Mouse (Mus musculus): ENCODE data around the gene Ssr2. TPM values are rescaled to one million over a fixed set of nuclear protein-coding genes. Genes with fewer than 3 reads are reported as not detected.
"Not testable (repeated sequence)": the region's sequence is repeated elsewhere in the genome, so short reads cannot be mapped to it uniquely, and the experiment has no call there.

The Ssr2 gene
- total RNA-seq, 2 experiments from 2014 or later = 97.1 to 98.9 TPM

DNA sequence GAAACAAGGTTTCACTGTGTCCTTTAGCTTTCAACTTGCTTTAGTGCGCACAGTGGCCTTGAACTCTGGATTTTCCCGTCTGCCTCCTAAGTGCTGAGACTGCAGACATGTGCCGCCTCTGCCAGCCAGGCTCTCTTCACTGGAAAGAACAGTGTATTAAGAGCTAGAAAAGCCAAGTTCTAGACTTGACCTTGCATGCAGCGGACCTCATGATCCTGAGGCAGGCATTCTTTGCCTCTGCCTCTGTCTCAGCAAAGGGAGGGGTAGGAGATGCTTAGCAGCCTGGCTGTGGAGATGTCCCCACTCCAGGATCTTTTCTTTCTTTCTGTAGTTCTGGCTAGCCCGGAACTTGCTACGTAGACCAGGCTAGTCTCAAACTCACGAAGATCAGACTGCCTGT is 29.2 kb downstream of the Ssr2 start:
- no peak for DNase-seq

DNA sequence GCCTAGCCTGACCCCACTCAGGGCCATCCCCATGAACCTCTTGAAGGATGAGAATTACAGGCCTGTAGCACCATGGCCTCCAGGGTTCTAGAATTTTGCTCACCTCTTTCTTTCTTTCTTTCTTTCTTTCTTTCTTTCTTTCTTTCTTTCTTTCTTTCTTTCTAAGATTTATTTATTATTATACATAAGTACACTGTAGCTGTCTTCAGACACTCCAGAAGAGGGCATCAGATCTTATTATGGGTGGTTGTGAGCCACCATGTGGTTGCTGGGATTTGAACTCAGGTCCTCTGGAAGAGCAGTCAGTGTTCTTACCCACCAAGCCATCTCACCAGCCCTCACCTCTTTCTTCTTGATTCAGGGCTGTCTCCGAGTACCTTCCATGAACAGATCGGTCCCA is 30.0 kb downstream of the Ssr2 start, which contains the start of gene Arhgef2:
TSS of gene Arhgef2 (plus strand) at position 301 of the 400 bp plus-strand sequence.
- DNase-seq = not testable (repeated sequence)

DNA sequence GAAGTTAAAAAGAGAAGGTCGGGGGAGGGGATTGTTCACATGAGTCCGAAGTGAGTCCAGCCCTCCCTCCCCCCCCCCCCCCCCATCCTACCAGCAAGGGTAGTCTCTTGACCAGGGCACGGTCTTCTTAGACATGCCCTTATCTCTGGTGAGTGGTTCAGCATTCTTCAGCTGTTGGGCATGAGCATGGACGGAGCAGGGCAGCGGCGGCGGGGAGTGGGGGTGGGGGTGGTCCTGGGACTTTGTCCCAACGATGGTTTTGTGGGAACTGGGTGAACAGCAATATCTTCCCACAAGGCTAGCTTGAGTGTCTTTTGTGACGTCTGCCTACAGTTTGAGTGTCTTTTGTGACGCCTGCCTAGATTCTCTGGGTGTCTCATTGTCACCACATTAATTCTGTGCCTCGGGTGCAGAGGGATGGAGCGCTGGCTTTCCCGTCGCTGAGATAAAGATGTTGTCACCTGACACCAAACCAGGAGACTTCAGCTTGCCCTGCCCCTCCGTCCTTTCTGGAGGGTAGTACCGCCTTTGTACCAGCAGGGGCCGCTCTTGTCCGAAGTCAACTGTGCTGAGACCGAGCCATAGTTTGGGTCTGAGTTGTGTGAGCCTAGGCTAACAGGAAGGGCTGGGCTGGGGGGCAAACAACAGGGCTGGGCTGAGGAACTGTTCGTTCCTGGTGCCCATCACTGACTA is 31.5 kb downstream of the Ssr2 start:
- peak; percentile 83 to 91 for DNase-seq

DNA sequence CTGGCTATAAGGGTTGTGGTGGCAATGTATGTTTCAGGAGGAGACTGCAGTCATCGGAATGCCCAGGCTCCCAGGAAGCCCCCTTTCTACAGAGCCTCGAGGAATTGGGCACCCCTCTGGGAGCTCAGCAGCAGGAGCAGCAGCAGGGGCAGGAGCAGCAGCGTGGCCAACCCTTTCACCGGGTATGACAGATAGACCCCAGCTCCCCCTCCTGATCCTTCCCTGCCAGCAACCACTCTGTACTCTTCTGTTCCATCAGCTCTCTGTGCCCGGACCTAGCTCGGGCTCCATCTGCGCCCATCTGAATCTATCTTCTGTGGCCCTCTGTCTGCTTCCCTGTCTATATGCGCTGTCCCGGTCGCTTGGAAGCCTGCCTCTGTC is 32.1 kb downstream of the Ssr2 start:
- DNase-seq = no peak

DNA sequence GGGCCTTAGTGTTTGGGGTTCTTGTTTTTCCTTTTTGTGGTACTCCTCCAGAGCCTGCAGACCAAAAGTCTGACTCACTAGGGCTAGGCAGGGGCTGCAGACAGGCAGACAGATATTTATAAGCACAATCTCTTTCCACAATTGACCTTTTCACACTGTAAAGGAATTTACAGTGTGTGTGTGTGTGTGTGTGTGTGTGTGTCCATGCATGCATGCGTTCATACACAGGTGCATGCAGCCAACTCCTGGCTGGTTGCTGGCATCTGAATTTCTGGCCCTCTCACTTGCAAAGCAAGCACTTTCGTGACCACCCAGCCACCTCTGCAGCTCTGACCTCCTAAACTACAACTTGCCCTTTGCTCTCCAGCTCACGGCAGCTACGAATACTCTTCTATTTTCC is 33.4 kb downstream of the Ssr2 start:
- DNase-seq = no peak

DNA sequence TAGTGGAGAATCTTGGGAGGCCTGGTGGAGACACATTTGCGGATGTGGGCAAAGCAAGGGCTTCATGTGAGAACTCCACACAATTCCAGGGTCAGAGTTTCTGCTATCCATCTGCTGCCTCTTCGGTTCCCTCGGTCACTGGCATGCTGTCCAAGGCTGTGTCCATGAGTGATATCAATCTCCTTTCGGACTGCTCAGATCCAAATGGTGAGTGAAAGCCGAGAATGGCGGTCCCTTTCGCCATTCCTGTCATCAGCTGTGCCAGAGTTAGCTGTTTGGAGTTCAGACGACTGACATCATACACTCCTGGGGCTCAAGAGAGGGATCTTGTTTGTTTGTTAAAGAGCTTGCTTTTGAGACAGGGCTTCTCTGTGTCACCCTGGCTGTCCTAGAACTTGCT is 38.7 kb downstream of the Ssr2 start:
- no peak for DNase-seq

DNA sequence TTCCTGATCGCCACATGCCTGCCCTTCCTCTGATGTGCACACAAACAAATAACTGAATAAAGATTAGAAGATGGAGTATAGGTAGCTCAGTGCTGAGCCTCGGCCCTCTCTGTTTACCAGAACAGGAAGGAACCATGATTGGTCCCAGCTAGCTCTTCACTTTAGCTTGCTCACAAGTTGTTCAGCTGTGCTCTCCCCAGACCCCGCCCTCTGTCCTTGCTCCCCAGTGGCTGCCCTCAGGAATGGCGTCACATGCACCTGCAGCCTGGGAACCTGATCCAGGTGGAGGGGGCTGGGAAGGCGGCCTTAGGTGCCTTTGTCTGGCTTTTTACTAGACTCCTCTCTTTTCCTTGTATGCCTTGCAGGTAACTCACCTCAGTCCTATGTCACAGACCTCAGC is 39.4 kb downstream of the Ssr2 start:
- no peak for DNase-seq

DNA sequence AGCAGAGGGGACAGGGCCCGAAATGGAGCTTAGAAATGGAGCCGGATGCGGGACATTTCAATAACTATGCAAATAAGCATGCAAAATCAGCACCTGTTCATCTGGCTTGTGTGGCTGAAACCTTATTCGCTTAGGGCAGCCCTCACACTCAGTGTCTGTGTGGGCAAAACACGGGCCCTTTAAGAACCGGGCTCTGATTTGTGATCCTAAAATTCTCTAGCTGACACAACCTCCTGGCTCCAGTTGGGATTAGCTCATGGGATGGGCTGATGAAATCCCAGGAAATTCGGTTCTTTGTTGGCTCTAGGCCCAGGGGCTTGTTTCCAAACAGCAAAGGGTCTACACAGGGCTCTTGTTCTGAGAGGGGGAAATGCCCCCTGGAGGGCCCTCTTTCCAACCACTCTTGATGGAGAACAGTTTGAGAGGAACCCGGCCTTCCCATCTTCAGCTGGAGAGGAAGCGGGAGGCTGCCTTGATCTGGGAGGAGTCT is 40.3 kb downstream of the Ssr2 start:
- DNase-seq = no peak

DNA sequence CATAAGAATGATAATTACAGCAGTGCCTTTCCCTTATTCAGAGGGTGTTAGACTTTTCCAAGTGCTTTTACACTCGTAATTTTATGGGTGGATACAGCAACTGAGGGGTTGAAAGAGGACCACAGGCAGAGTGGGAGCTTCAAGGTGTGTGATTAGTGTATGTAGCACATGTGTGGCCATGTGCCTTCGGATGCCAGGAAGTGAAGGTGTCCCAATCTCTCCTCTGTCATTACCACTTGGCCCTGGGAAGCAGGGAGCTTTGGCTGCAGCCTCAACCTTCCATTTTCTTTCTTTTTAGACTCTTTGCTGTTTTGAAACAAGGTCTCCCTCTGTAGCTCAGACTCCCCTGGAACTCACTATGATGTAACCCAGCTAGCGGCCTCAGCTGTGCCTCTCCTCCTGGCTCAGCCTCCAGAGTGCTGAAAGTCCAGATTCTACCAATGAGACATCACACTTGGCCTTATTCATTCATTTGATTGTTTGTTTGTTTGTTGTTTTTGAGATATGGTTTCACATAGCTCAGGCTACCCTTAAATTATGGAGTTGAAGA is 41.4 kb downstream of the Ssr2 start:
- DNase-seq = no peak

DNA sequence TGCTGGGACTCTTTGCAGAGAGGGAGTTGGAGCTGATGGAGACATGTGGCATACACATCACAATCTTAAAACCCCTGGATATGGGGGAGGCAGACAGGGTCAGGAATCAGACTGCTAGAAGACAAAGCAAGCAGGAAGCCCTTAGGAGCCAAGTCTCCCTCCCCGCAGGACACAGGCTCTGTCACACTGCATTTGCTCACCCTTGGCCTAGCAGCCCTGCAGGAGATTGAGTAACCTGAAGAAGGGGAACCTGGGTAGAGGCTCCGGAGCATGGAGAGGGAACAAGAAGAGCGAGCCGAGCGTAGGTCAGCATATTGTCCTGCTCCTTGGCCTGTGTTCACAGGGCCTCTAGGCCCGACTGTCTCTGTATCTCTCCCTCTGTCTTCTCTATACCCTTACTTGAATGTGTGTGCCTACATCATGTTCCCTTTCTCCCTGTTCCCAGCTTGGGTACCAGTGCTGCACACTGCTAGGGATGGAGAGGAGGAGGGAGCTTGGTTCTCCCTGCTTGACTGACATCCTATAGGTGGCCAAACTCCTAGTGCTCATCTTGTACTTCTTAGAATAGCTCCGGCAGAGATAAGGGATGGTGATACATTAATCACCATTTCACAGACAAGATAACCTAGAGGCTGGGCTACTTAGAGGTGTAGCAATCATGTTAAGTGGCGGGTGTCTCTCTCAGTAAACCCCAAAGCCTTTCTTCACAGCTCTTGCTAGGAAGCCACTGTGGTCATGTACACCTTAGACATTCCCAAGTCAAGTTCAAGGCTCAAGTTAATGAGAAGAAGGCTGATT is 42.6 kb downstream of the Ssr2 start:
- no peak for DNase-seq

DNA sequence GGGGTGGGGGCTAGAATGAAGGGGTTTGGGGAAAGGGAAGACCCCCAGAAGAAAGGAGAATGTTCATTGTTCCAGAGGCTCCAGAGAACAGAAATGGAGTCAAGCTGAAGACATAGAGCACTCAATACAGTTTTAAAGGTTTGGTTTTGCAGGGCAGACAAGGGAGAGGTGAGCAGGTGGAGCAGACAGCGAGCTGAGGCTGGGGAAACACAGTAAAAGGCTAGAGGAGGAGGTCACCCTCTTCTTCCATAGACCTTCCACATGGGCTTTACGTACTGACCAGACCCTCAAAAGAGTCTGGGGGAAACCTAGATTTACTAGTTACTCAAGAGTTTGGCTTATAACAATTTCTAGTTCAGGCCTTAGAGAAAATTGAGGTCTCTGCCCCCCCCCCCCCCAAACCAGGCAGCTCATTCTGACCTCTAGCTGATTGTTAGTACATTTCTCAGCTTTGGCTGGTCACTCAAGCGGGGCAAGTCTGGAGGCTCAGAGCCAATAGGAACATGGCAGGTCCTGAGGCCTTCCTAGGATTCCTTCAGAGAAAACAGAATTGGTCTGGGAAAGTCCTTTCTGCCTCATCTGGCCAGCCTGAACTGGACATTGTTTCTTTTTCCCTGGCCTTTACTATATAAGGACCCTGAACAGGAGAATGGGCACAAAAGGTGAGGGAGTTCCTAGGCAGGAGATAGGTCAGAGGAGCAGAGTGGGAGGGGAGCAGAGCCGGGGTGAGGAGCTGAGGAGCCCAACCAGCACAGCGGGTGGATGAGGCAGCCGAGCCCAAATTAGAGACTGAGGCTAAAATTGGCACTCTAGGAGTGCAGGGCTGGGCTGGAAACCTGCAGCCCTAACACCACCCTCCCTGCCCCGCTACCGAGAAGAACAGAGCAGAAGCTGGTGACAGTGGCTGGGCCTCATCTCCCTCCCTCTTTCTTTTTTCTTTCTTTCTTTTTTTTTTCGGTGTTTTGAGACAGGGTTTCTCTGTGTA is 43.7 kb downstream of the Ssr2 start:
- no peak for DNase-seq

DNA sequence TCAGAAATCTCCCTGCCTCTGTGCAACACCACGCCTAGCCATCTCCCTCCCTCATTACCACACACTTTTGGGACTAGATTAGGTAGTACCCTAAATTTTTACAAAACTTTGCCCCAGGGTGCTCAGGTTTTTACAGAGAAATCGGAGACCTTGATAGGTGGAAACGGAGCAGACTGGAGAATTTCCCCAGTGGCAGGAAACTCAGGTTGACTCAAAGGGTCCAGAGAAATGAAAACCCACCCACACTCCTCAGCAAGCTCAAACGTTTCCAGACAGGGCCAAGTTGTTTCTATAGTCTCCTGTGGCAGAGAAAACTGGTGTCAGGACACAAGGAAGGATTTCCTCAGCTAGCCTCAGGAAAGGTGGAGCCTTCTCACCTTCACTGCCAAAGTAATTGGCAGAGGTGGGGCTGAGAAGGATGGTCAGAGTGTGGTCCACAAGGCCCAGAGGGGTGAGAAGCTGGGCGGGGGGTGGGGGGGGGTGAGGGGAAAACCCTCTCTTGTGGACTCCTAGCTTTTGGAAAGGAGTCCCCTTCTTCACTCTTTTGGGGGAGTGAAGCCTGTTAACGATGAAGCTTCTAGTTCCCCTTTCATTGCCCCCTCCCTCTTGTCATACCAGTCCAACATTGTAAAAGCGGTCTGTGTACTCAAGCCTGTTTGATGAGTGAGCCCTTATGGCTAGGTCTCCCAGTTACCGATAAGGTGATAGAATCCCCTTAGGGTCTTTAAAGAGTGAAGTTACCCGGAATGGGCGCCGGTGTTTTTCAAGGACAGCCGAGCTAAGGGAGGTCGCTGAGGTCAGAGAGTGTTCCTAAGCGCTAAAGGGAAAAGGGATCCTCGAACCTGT is 44.7 kb downstream of the Ssr2 start:
- DNase-seq = no peak

DNA sequence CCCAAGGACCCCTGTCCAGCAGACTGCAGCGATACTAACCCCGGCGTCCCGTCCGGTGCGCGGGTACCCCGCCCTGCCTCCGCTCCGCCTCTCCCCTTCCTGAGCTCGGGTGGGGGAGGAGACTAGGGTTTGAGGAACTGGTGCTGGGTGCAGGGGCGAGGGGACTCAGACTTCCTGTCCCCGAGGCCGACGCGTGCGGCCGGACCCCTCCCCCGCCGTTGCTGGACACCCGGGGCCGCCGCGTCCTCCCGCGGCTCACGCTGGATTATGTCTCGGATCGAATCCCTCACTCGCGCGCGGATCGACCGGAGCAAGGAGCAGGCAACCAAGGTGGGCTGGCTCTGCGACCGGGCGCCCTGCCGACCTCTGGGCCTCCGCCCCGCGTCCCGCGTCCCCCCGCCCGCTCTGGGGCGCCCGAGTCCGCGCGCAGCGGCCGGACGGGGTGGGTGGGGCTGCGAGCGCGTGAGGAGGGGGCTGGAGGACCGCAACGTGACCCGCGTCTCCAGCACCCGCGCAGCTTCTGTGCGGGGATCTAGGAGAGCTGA is 45.4 kb downstream of the Ssr2 start:
- DNase-seq = peak; percentile 57 to 58

DNA sequence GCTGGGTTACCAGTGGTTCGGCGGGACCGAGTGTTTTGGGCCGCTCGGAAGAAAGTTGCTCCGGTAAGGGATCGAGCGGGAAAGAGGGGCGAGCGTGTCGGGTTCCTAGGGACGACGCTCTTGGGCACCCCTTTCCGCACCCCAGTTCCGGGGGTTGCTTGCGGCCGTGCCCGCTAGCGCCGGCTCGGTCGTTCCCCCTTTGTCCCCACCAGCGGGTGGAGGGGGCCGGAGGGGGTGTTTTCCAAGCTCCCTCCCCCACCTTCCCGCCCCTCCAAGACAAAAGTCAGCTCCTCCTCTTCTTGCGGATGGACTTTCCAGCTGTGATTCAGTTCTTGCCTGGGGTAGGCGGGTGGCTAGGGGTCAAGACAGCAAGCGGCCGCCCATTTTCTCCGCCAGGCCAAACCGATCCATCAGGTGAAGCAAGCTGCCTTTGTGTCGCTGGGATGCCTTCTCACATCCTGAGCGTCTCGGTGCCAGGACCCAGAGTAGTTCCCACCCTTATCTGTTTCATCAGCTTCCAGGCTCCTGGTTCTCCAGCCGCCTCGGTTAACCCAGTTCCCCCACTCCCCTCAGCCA is 45.9 kb downstream of the Ssr2 start:
- no peak for DNase-seq

DNA sequence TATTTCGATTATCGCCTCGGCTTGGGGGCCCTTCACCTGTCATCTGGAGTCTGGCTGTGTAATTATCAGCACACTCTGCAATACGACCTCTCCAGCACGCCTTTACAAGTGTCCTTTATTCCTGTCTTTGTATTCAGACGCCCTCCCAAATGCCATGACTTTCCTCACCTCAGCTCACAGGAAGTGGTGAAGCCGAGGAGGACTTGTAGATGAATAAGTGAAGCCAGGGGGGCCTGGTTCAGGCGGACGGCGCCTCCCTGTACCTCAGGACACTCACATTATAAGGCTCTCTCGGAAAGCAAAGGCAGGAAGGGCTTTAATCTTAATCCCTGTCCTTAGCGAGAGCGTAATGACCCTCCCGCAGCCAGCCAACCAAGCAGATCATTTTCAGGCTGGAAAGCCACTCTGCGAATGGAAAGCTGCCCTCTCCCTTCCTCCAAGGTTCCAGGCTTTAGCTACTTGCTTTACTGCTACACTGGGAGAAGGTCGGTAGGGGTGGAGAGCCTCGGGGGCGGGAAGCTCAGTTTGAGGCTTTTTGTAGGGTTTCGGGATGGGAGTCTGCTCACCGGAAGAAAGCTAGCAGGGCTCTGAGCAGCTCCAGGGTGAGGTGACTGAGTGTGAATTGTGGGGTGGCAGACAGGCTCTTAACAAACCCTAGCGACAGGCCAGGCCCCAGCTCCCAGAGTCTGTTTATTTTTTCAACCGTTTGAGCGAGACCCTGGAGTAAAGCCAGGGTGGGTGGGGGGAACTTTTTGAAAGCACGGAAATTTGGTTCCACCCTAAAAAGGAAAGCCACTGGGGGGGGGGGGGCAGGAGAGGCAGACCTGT is 46.7 kb downstream of the Ssr2 start:
- DNase-seq = no peak

DNA sequence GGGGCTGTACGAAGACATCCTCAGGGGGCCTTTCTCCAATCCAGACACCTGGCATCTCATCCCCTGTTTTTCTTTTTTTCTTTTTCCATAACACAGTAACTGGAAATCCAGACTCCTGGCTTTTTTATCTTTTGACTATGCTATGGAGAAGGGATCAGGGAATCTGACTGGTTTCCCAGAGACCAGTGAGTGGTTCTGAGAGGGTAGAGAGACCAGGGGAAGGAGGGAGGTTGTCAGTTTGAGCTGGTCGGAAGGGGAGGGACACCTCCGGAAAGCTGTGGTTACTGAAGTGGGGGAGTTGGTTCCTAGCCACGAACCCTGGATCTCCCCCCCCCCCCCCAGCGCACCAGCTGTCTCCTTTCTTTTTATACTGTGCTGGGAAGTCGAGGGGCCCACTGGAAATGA is 47.3 kb downstream of the Ssr2 start:
- DNase-seq = no peak

DNA sequence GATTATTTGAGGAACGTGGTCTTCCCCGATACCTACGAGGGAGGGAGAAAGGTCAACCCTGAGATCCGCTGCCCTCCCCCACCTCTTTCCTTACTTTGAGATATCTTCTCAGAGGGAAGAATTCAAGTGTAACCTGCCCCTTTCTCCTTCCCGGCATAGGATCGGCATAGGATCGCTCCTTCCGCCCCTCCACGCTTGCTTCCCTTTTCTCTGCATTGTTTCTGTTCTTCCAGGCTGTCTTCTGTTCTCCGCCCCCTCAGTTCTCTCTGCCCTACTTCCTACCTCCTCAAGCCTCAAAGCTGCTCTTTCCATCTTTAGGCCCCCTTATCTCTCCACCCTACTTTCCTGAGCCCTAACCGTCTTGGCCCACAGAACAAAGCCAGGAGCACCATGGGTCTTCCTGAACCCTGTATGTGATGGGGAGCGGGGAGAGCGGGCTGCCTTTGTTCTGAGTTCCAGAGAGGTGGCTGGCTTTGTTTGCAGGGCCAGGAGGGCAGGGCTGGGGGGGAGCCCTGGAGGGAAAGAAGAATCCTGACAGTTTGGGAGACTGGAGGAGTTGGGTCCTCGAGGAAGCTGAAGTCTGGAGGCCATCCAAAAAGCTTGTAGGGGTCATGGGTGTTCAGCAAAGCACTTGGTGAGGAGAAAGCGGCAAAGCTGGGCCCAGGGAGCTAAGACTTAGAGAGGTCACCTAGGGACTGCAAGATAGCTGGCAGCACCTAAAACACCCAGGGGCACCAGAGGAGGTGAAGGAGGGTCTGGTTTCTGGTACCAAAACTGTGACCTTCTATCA is 47.9 kb downstream of the Ssr2 start:
- DNase-seq = no peak

DNA sequence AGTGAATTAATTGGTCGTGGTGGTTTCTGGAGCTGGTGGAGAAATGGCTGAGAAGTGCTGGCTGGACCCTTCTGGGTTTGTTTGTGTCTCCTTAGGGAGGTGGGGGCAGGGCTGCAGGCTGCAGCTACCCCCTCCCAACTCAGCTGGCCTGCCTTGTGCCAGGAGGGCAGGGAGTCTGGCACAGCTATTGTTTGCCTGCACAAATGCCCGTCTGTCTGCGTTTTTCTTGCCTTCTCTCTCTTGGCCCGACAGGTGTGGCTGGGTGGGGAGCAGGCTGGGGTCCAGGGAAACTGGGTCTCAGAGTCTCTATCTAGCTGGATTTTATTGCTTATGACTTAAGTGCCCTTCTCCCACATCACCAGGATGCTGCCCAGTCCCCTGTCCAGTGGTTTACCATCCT is 48.6 kb downstream of the Ssr2 start:
- no peak for DNase-seq

DNA sequence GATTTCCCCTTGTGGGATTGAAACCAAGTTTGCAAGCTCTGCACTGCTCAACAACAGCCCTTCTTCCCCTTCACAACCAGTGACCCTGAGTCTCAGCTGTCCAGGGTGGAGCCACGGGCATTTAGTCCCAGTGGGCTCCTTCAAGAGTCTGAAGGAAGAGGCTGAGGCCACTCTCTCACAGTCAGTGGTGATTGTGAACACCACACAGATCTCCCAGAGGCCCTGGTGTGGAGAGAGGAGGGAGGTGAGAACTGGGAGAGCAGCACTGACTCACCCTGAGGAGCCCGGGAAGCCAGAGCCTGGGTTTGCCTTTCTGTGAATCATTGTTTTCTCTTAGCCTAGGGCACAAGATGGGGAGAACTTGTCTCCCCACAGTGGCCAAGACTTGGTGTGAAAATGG is 49.3 kb downstream of the Ssr2 start:
- DNase-seq = no peak

Data from layer of hippocampus, postnatal 36 days (tissue).